Comparison of ENCODE assay signal across 9 mouse cellular contexts in the genomic region with DNA sequence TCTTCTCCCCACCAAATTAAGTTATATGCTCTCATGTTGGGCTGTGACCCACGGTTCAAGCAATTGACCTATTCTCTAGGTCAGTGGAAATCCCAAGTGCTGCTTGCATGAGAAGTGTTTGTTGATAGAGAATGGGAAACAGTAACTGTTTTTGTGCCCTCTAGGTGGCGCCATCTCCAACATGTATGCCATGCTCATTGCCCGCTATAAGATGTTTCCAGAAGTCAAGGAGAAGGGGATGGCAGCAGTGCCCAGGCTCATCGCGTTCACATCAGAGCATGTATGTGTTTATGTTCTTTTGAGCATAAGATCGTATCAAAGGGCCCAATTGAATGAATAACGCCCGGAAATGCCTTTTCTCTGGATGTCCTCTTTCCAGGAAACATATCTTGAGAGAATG. TPM values are rescaled to one million over a fixed set of nuclear protein-coding genes. Genes with fewer than 3 reads are reported as not detected.
DNase-seq lines count a peak whose midpoint lies in the region; ATAC-seq and TF ChIP-seq lines count a peak whose summit lies in the region.
"Had no signal": no experiment of that assay in that cellular context is flagged by ENCODE, and none has a peak within 500 bp of the region (broad histone marks: within the 10 kb centered on the region; RNA-seq: fewer than 3 reads in every experiment).

No protein-coding gene starts in this region.

- H3K4me3 ChIP-seq in lung, embryonic 14.5 days (ENCODE audit: low read depth, low read length) = no peak overlapping the region
- no peak overlapping the region for H3K4me3 ChIP-seq in cortical plate, adult 2 months (ENCODE audit: insufficient read depth, low read length)
- H3K4me3 ChIP-seq: neural tube, embryonic 12.5 days had no signal

- peak; percentile 48 for TF ChIP-seq CTCF in lung, embryonic 14.5 days (IDR thresholded peaks at IDR 0.05; ENCODE audit: low read depth)
- TF ChIP-seq CTCF in cortical plate, adult 2 months (IDR thresholded peaks at IDR 0.05; ENCODE audit: extremely low read depth, insufficient read depth, low read length) = peak; percentile 32; the same call in 1 of the 2 replicates

- H3K9me3 ChIP-seq in lung, embryonic 14.5 days (ENCODE audit: low read depth, low read length) = no peaks in the 10 kb centered on the region
- H3K9me3 ChIP-seq: neural tube, embryonic 12.5 days had no signal

- no peak for TF ChIP-seq POLR2A in cortical plate, adult 2 months (IDR thresholded peaks at IDR 0.05; ENCODE audit: extremely low read depth, insufficient read depth, low read length)

- no peak overlapping the region for H3K27ac ChIP-seq in lung, embryonic 14.5 days (ENCODE audit: low read depth)
- no peak overlapping the region for H3K27ac ChIP-seq in cortical plate, adult 2 months (ENCODE audit: insufficient read depth, low read length)
- H3K27ac ChIP-seq: neural tube, embryonic 12.5 days had no signal

- no peaks in the 10 kb centered on the region for H3K4me1 ChIP-seq in lung, embryonic 14.5 days (ENCODE audit: insufficient read depth)
- H3K4me1 ChIP-seq in cortical plate, adult 2 months (ENCODE audit: control insufficient read depth, insufficient read depth, low read length) = no peaks in the 10 kb centered on the region
- H3K4me1 ChIP-seq: neural tube, embryonic 12.5 days had no signal

- H3K27me3 ChIP-seq in lung, embryonic 14.5 days (ENCODE audit: insufficient read depth, low read length) = no peaks in the 10 kb centered on the region
- H3K27me3 ChIP-seq: neural tube, embryonic 12.5 days had no signal

- WGBS in lung, embryonic 14.5 days = 35% methylated on average over 8 of the region's 8 CpGs

- DNase-seq in cerebellum, postnatal 10 days = peak; percentile 66 to 68
- DNase-seq in cerebellum, adult 11-12 months = no peak
- DNase-seq in lung, embryonic 14.5 days = no peak
- DNase-seq in lung, adult 18-20 months = no peak
- DNase-seq in retina, postnatal 1 day = peak; percentile 47
- DNase-seq in layer of hippocampus, adult 8-10 months (ENCODE audit: low spot score in 2 of 2) = no peak

- no peak overlapping the region for H3K4me2 ChIP-seq in lung, embryonic 14.5 days
- H3K4me2 ChIP-seq: neural tube, embryonic 12.5 days had no signal

- H3K9ac ChIP-seq in lung, embryonic 14.5 days = no peak overlapping the region
- H3K9ac ChIP-seq: neural tube, embryonic 12.5 days had no signal

- ATAC-seq in lung, embryonic 14.5 days (ENCODE audit: insufficient read depth) = no peak
- no peak for ATAC-seq in monocyte, adult 5-6 weeks (replicated peaks; ENCODE audit: insufficient number of reproducible peaks, low FRiP score, low TSS enrichment, poor library complexity, severe bottlenecking)

- no peaks in the 10 kb centered on the region for H3K36me3 ChIP-seq in lung, embryonic 14.5 days (ENCODE audit: insufficient read depth)
- H3K36me3 ChIP-seq: neural tube, embryonic 12.5 days had no signal

RNA-seq across cellular contexts. Expression of a gene that starts 12.8 kb away (rescaled TPM):
- polyA plus RNA-seq in lung, embryonic 14.5 days (2014; fragmentation: Nextera tagmentation; extraction: Ambion mirVana) = 0.09 and 0.36 TPM in 2 replicates
- 33.4 and 37.9 TPM in 2 replicates for polyA plus RNA-seq in cortical plate, adult 2 months (2012; rRNA removed)
- 10 to 100 TPM; 71.6 to 92.9 (median 83.0) TPM for total RNA-seq in layer of hippocampus, adult 8-10 months (2022)
- total RNA-seq in monocyte, adult 5-6 weeks (2017) = not detected in 3 replicates

Comparison
In these comparisons a context has a peak if more than half of its experiments do, and no peak if none do; other contexts are left out.
1. DNase-seq: peak in cerebellum, postnatal 10 days (2 of 2) and retina, postnatal 1 day (single experiment); none in cerebellum, adult 11-12 months (single experiment), lung, embryonic 14.5 days (single experiment), lung, adult 18-20 months (0 of 2) and layer of hippocampus, adult 8-10 months (0 of 2).
2. RNA of a gene that starts 12.8 kb away (total RNA-seq): 71.6 to 92.9 TPM in layer of hippocampus, adult 8-10 months; not detected in monocyte, adult 5-6 weeks; every median in the first group is over 10 times any median in the second.